Mouse (Mus musculus): Measurements from ENCODE around the gene Tbrg4. TPM values are rescaled to one million over a fixed set of nuclear protein-coding genes. Genes with fewer than 3 reads are reported as not detected.

The Tbrg4 gene
- total RNA-seq, 4 experiments from 2014 or later, result 45.5 to 52.5 (median 48.4) TPM

GRCm38 (mm10) chr11:6594845-6595244, 31.0 kb downstream of the Tbrg4 start:
- no peak for DNase-seq (ENCODE audit: low spot score in 2 of 2)

- DNase-seq (ENCODE audit: low spot score in 2 of 2), result no peak
Measured at GRCm38 (mm10) chr11:6593406-6593805, 32.5 kb downstream of the Tbrg4 start.

GRCm38 (mm10) chr11:6590933-6591675, 34.8 kb downstream of the Tbrg4 start:
- no peak for DNase-seq (ENCODE audit: low spot score in 2 of 2)

GRCm38 (mm10) chr11:6589838-6590237, 36.0 kb downstream of the Tbrg4 start:
- no peak for DNase-seq (ENCODE audit: low spot score in 2 of 2)

GRCm38 (mm10) chr11:6588295-6588694, 37.6 kb downstream of the Tbrg4 start:
- DNase-seq (ENCODE audit: low spot score in 2 of 2), result no peak

DNA sequence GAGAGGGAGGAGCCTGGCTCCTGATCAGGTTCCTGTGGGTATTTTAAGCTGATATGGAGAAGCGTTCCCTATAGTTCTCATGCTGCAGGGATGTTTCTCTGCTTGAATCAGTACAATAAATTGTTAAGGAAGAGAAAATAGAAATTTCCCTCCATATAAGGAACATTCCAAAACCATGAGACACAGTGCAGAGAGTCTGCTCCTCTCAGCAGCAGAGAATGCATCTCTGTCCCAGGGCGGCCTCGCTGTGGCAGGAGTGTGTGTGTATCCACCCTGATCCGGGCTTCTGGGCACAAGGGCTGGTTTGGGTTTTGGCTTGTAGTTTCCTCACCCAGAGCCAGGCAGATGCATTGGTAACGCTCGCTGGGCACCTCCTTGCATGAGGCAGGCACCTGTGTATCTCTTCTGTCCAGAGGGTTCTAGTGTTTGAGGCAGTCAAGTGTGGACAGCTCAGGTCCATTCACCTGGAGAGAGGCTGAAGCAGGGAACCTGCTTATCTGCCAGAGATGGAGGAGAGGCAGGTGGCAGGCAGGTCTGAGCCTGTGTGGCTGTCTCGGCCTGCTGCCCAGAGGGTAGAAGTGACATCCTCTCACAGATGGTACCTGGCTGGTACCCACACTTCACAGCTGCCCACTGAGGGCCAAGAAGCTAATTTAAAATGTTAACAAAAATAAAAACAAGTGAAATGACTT, 38.5 kb downstream of the Tbrg4 start:
- no peak for DNase-seq (ENCODE audit: low spot score in 2 of 2)

- no peak for DNase-seq (ENCODE audit: low spot score in 2 of 2)
Measured at GRCm38 (mm10) chr11:6586660-6587059, 39.2 kb downstream of the Tbrg4 start.

DNA sequence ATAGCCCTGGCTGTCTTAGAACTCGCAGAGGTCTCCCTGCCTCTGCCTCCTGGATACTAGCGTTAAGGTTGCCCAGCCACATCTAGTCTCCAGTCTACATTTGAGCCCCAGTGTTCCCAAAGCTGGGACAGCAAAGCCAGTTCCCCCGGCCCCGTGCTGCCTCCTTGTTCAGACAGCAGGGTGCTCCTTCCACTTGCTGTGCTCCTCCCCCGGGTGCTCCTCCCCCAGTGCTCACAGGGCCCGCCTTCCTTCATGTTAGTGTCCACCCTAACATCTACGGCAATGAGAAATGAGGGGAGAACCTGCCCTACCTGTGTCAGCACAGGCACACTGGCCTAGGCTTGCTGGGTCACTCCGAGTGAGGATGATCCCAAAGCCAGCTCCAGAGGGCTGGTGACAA, 40.1 kb downstream of the Tbrg4 start:
- DNase-seq (ENCODE audit: low spot score in 2 of 2), result no peak

GRCm38 (mm10) chr11:6581560-6581959, 44.3 kb downstream of the Tbrg4 start:
- no peak for DNase-seq (ENCODE audit: low spot score in 2 of 2)

DNA sequence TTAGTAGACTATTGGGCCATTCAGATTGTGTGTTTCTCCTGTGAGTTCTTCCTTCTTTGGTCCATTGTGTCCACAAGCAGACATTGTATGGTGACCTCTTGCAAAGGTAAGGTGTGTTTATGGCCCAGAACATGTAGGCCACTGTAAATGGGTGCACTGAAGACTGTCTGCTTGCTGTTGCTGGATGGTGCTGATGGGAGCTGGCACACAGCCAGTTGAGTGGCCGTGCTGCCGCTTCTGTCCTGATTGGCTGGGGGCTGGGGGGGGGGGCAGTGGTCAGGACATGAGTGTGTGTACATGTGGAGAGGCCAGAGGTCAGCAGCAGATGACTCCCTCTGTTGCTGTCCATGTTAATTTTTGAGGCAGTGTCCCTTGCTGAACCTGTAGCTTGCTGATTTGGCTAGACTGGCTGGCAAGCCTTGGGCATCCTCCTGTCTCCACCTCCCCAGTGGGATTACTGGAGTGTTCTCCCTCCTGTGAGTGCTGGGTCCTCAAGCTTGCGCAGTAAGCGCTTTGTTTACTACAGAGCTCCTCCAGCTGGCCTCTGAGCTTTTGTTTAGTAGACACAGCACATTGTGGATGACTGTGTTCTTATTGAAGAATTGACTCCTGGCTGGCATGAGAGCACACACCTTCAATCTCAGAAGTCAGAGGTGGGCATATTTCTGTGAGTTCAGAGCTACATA, 45.7 kb downstream of the Tbrg4 start:
- no peak for DNase-seq (ENCODE audit: low spot score in 2 of 2)

- no peak for DNase-seq (ENCODE audit: low spot score in 2 of 2)
Measured at GRCm38 (mm10) chr11:6579361-6579760, 46.5 kb downstream of the Tbrg4 start.

- no peak for DNase-seq (ENCODE audit: low spot score in 2 of 2)
Measured at GRCm38 (mm10) chr11:6576151-6576550, 49.7 kb downstream of the Tbrg4 start.

GRCm38 (mm10) chr11:6569410-6569777, 56.5 kb downstream of the Tbrg4 start:
- no peak for DNase-seq (ENCODE audit: low spot score in 2 of 2)

GRCm38 (mm10) chr11:6568584-6569409, 57.1 kb downstream of the Tbrg4 start:
- DNase-seq (ENCODE audit: low spot score in 2 of 2), result peak in 1 of 2 experiments; percentile 50

- DNase-seq (ENCODE audit: low spot score in 2 of 2), result no peak
Measured at GRCm38 (mm10) chr11:6567951-6568350, 57.9 kb downstream of the Tbrg4 start.

DNA sequence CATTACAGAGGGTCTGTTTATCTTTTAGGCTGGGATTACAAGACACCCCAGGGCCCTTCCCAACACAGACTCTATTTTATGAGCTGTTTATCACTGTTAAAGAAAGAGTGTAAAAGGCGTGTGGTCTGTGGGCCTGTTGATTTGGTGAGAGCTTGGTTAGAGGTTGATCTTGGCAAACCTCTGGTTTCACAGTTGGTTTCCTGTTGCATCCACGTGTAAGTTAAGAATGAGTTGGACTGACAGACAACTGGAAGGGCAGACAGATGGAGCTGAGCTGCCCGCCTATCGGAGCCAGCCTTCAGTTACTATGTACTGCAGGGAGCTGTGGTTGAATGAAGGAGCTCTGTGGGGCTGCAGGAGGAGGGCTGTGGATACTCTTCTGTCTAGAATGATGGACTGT, 59.4 kb downstream of the Tbrg4 start:
- DNase-seq (ENCODE audit: low spot score in 2 of 2), result no peak

Other genes starting within 250 kb of the Tbrg4 start
- gene Zmiz2, start 237.0 kb downstream of the Tbrg4 start, total RNA-seq (2022), result 100 to 1,000 TPM; 157 to 169 (median 159) TPM
- gene Ppia, start 210.6 kb downstream of the Tbrg4 start, total RNA-seq (2022), result 1,000 to 10,000 TPM; 1,319 to 1,646 (median 1,558) TPM
- gene H2afv, start 181.6 kb downstream of the Tbrg4 start, total RNA-seq (2022), result 10 to 100 TPM; 26.4 to 39.8 (median 36.9) TPM
- 100 to 1,000 TPM; 202 to 239 (median 220) TPM for gene Purb, start 150.2 kb downstream of the Tbrg4 start, total RNA-seq (2022)
- gene Myo1g, start 105.1 kb downstream of the Tbrg4 start, total RNA-seq (2022), result 1 to 10 TPM in 1 of 4 experiments, under 1 TPM in 3; 0.39 to 1.3 (median 0.51) TPM
- gene Ccm2, start 79.2 kb downstream of the Tbrg4 start, total RNA-seq (2022), result 10 to 100 TPM; 47.4 to 53.9 (median 52.2) TPM
- 10 to 100 TPM; 35.7 to 52.6 (median 47.5) TPM for gene Nacad, start 20.0 kb downstream of the Tbrg4 start, total RNA-seq (2022)
- gene Wap, start 12.6 kb upstream of the Tbrg4 start, total RNA-seq (2022), result not detected
- gene Ramp3, start 32.5 kb upstream of the Tbrg4 start, total RNA-seq (2022), result 1 to 10 TPM; 4.8 to 7.3 (median 6.9) TPM
- not detected for gene Gm11983, start 211.6 kb upstream of the Tbrg4 start, total RNA-seq (2022)